Mouse (Mus musculus): ENCODE measurements at regions not wholly inside any gene's neighbourhood (a gene's known extent, or its start where the extent isn't known, plus 50 kb on each side); places are given as distances from the start of the nearest gene placed in this dataset.

- Histone ChIP-seq H3K79me2 (ENCODE audit: control insufficient read depth, insufficient read depth, low read length) (no peaks in the 10 kb centered on the region), H3K4me3 (ENCODE audit: insufficient read depth, low read depth, low read length) (no peak overlapping the region), H3K4me1 (ENCODE audit: control insufficient read depth, insufficient read depth, low read length) (no peaks in the 10 kb centered on the region), H3K9ac (ENCODE audit: low read depth, low read length) (no peak overlapping the region), H3K27ac (replicated peaks; ENCODE audit: insufficient read depth, low read depth, low read length) (no peak overlapping the region), H3K36me3 (ENCODE audit: control insufficient read depth, insufficient read depth, low read length) (no peaks in the 10 kb centered on the region), H3K27me3 (ENCODE audit: control insufficient read depth, insufficient read depth, low read length) (no peaks in the 10 kb centered on the region)
- TF ChIP-seq POLR2A (IDR thresholded peaks at IDR 0.05; ENCODE audit: extremely low read depth, insufficient read depth, low read length) (no peak), CTCF (IDR thresholded peaks at IDR 0.05; ENCODE audit: low read depth, low read length) (no peak)
- no peak for DNase-seq (ENCODE audit: extremely low read depth, low read depth, low spot score)
- WGBS: 80% methylated on average over 2 of the region's 2 CpGs
Measured at GRCm38 (mm10) chr17:65193341-65193740, 347.2 kb downstream of the Tmem232 start.

DNA sequence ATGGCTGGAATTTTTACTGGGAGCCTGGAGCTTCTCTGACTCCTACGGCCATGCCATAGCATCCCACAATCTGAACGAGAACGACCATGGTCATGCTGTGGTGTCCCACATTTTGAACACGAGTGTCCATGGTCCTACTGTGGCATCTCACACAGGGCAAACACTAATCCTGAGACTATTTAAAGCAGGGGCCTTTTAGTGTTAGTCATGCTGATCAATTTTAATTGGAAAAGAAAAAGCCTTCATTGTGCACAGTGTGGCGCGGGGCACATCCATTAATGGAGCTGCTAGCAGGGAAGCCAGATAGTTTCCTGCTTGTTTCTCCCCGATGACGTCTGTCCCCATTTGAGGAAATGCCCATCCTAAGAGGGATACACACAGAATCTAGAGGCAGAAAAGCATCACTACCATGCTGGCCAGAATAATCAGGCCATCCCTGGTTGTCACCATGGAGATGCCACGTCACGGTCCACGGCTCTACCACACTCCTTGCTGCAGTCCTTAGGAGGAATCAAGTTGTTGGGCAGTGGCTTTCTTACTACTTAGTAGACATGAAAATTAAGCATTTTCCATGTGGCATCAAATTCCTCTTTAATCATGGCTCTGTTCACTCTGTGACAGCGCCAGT, 348.0 kb downstream of the Tmem232 start:
- no peak overlapping the region for H3K9ac ChIP-seq (ENCODE audit: low read depth, low read length)
- H3K4me1 ChIP-seq (ENCODE audit: control insufficient read depth, insufficient read depth, low read length): no peaks in the 10 kb centered on the region
- no peaks in the 10 kb centered on the region for H3K36me3 ChIP-seq (ENCODE audit: control insufficient read depth, insufficient read depth, low read length)
- no peaks in the 10 kb centered on the region for H3K27me3 ChIP-seq (ENCODE audit: control insufficient read depth, insufficient read depth, low read length)
- no peaks in the 10 kb centered on the region for H3K79me2 ChIP-seq (ENCODE audit: control insufficient read depth, insufficient read depth, low read length)
- no peak overlapping the region for H3K27ac ChIP-seq (replicated peaks; ENCODE audit: insufficient read depth, low read depth, low read length)
- 89% methylated on average over 12 of the region's 12 CpGs for WGBS
- no peak overlapping the region for H3K4me3 ChIP-seq (ENCODE audit: insufficient read depth, low read depth, low read length)
- no peak for TF ChIP-seq POLR2A (IDR thresholded peaks at IDR 0.05; ENCODE audit: extremely low read depth, insufficient read depth, low read length)
- TF ChIP-seq CTCF (IDR thresholded peaks at IDR 0.05; ENCODE audit: low read depth, low read length): no peak
- DNase-seq (ENCODE audit: extremely low read depth, low read depth, low spot score): no peak

DNA sequence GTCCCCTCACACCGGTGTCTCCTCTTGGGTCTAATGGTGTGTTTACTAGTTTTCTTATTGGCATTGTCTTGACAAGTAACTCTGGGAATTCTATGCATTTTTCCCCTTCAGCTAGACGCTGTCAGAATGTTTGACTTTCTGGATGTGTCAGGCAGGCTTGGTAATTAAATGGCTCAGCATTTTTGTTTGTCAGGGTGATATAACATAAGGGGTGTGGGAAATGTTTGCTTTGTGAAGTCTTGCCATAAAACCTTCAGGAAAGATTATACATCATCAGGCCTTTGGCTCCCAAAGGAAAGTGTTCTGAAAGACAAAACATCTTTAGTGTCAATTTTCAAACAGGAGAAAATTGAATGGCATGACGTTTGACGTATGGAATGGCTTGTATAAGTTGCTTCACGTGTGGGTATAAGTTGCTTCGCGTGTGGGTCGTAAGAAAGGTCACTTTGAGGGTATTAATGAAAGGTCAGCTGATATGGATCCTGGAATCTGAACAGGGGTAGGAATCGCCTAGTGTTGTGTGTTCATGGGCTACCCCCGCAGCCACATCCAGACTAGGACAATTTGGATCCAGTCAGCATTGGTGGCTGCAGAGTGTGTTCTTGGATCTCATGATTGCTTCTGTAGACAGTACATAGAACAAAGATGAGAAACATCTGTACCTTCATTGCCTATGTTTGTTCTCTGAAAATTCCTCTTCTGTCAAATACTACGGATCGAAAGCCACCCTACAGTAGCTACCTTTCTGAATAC, 349.6 kb downstream of the Tmem232 start:
- 74% methylated on average over 12 of the region's 12 CpGs for WGBS
- no peak for DNase-seq (ENCODE audit: extremely low read depth, low read depth, low spot score)
- H3K9ac ChIP-seq (ENCODE audit: low read depth, low read length): no peak overlapping the region
- H3K79me2 ChIP-seq (ENCODE audit: control insufficient read depth, insufficient read depth, low read length): no peaks in the 10 kb centered on the region
- H3K27ac ChIP-seq (replicated peaks; ENCODE audit: insufficient read depth, low read depth, low read length): no peak overlapping the region
- H3K36me3 ChIP-seq (ENCODE audit: control insufficient read depth, insufficient read depth, low read length): no peaks in the 10 kb centered on the region
- H3K4me3 ChIP-seq (ENCODE audit: insufficient read depth, low read depth, low read length): no peak overlapping the region
- H3K4me1 ChIP-seq (ENCODE audit: control insufficient read depth, insufficient read depth, low read length): no peaks in the 10 kb centered on the region
- H3K27me3 ChIP-seq (ENCODE audit: control insufficient read depth, insufficient read depth, low read length): no peaks in the 10 kb centered on the region
- TF ChIP-seq CTCF (IDR thresholded peaks at IDR 0.05; ENCODE audit: low read depth, low read length): no peak
- no peak for TF ChIP-seq POLR2A (IDR thresholded peaks at IDR 0.05; ENCODE audit: extremely low read depth, insufficient read depth, low read length)

DNA sequence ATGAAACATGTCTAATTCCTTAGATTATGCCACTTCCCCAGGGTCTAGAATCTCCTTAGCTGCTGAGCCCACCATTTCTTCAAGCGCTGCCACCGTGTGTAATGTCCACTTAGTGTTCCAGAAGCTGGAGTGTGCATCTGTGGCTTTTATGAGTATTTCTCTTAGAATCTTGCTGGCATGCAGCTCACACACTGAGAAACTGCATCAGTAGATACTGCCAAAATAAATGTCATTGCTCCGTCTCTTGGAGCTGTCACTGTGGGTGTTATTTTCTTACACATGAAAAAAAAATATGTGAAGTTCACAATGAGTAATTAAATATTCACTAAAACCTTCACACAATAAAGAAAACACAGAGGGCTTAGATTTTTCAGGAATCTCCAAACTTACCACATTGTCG, 345.3 kb upstream of the 4930583I09Rik start:
- Histone ChIP-seq H3K36me3 (ENCODE audit: control insufficient read depth, insufficient read depth, low read length) (no peaks in the 10 kb centered on the region), H3K27me3 (ENCODE audit: control insufficient read depth, insufficient read depth, low read length) (no peaks in the 10 kb centered on the region), H3K9ac (ENCODE audit: low read depth, low read length) (no peak overlapping the region), H3K79me2 (ENCODE audit: control insufficient read depth, insufficient read depth, low read length) (no peaks in the 10 kb centered on the region), H3K27ac (replicated peaks; ENCODE audit: insufficient read depth, low read depth, low read length) (no peak overlapping the region), H3K4me3 (ENCODE audit: insufficient read depth, low read depth, low read length) (no peak overlapping the region), H3K4me1 (ENCODE audit: control insufficient read depth, insufficient read depth, low read length) (no peaks in the 10 kb centered on the region)
- 84% methylated on average over 4 of the region's 4 CpGs for WGBS
- TF ChIP-seq CTCF (IDR thresholded peaks at IDR 0.05; ENCODE audit: low read depth, low read length) (no peak), POLR2A (IDR thresholded peaks at IDR 0.05; ENCODE audit: extremely low read depth, insufficient read depth, low read length) (no peak)
- no peak for DNase-seq (ENCODE audit: extremely low read depth, low read depth, low spot score)

- no peak for DNase-seq (ENCODE audit: extremely low read depth, low read depth, low spot score)
- no peak for TF ChIP-seq CTCF (IDR thresholded peaks at IDR 0.05; ENCODE audit: low read depth, low read length)
- no peak overlapping the region for H3K4me3 ChIP-seq (ENCODE audit: insufficient read depth, low read depth, low read length)
- no peaks in the 10 kb centered on the region for H3K36me3 ChIP-seq (ENCODE audit: control insufficient read depth, insufficient read depth, low read length)
- WGBS: 71% methylated on average over 4 of the region's 4 CpGs
- no peak overlapping the region for H3K9ac ChIP-seq (ENCODE audit: low read depth, low read length)
- no peaks in the 10 kb centered on the region for H3K79me2 ChIP-seq (ENCODE audit: control insufficient read depth, insufficient read depth, low read length)
- H3K27ac ChIP-seq (replicated peaks; ENCODE audit: insufficient read depth, low read depth, low read length): no peak overlapping the region
- H3K27me3 ChIP-seq (ENCODE audit: control insufficient read depth, insufficient read depth, low read length): no peaks in the 10 kb centered on the region
- no peaks in the 10 kb centered on the region for H3K4me1 ChIP-seq (ENCODE audit: control insufficient read depth, insufficient read depth, low read length)
Measured at GRCm38 (mm10) chr17:65175770-65176169, 339.9 kb upstream of the 4930583I09Rik start.

DNA sequence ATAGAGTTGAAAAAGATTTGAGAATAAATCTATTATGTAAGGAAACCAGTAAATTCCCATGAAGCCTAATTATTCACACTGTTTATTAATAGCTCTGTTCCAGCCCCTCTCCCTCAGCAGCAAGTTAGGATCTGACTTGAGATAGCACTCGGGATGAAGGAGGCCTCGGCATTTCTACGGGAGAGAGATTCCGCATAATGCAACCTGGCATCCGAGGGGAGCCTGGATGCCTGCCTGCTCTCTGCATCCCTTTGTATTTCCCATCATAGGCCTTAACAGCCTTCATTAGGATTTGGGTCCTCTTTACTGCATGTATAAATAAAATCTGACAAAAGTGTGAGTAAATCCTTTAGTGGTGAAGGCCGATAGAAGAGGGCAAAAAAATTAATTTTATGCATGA, 338.2 kb upstream of the 4930583I09Rik start:
- Histone ChIP-seq H3K4me1 (ENCODE audit: control insufficient read depth, insufficient read depth, low read length) (no peaks in the 10 kb centered on the region), H3K27me3 (ENCODE audit: control insufficient read depth, insufficient read depth, low read length) (no peaks in the 10 kb centered on the region), H3K36me3 (ENCODE audit: control insufficient read depth, insufficient read depth, low read length) (no peaks in the 10 kb centered on the region), H3K4me3 (ENCODE audit: insufficient read depth, low read depth, low read length) (no peak overlapping the region), H3K79me2 (ENCODE audit: control insufficient read depth, insufficient read depth, low read length) (no peaks in the 10 kb centered on the region), H3K9ac (ENCODE audit: low read depth, low read length) (no peak overlapping the region), H3K27ac (replicated peaks; ENCODE audit: insufficient read depth, low read depth, low read length) (no peak overlapping the region)
- DNase-seq (ENCODE audit: extremely low read depth, low read depth, low spot score): no peak
- 87% methylated on average over 6 of the region's 6 CpGs for WGBS
- TF ChIP-seq POLR2A (IDR thresholded peaks at IDR 0.05; ENCODE audit: extremely low read depth, insufficient read depth, low read length): no peak
- no peak for TF ChIP-seq CTCF (IDR thresholded peaks at IDR 0.05; ENCODE audit: low read depth, low read length)
